Mouse (Mus musculus) brain, embryonic 14.5 days (tissue): ENCODE results near the gene Ppp5c. TPM values are rescaled to one million over a fixed set of nuclear protein-coding genes. Genes with fewer than 3 reads are reported as not detected.
"Not testable (repeated sequence)": the region's sequence is repeated elsewhere in the genome, so short reads cannot be mapped to it uniquely, and the experiment has no call there.

Experiments
- DNase-seq: peaks from one replicate; pipeline ENCODE4 v3.0.0-alpha.2; 2011; ENCODE audit warnings: low read depth
- CTCF ChIP-seq: fragments of 200-500 bp; IDR thresholded peaks from 2 replicates; pipeline ENCODE4 v1.5.1; 2012; ENCODE audit warnings: inconsistent platforms, mild to moderate bottlenecking, moderate library complexity, borderline replicate concordance; ENCODE audit not compliant: insufficient read depth, insufficient read length; ENCODE audit errors: extremely low read depth
- POLR2A ChIP-seq: fragments of 200-500 bp; IDR thresholded peaks from 2 replicates; pipeline ENCODE4 v1.6.1; 2012; ENCODE audit warnings: mild to moderate bottlenecking, inconsistent platforms, borderline replicate concordance; ENCODE audit not compliant: poor library complexity, insufficient read depth, insufficient read length, severe bottlenecking; ENCODE audit errors: extremely low read depth
- polyA plus RNA-seq: library from polyadenylated mRNA; depleted of rRNA; stranded (reverse); fragments of >200 nt; gene quantifications from 2 replicates; pipeline ENCODE4 v1.2.3, GENCODE M21; 2012; rRNA removed

Ppp5c gene
- 164 and 199 TPM in 2 replicates for polyA plus RNA-seq

- peak; percentile 97 for DNase-seq
- TF ChIP-seq POLR2A (peak; percentile 62; the same call in 1 of the 2 replicates), CTCF (no peak)
Measured at GRCm38 (mm10) chr7:17027588-17028343, at the start of gene Ppp5c. Ppp5c (minus strand) TSS chr7:17027924.

GRCm38 (mm10) chr7:17076542-17076941, 48.8 kb upstream of the Ppp5c start:
- no peak for DNase-seq
- no peak for TF ChIP-seq CTCF
- TF ChIP-seq POLR2A: no peak

- TF ChIP-seq CTCF: peak; percentile 89
- no peak for TF ChIP-seq POLR2A
- peak; percentile 78 for DNase-seq
Measured at GRCm38 (mm10) chr7:17073904-17074615, 46.3 kb upstream of the Ppp5c start, which contains the start of gene Psg16. Psg16 (plus strand) TSS chr7:17074040.

GRCm38 (mm10) chr7:17073513-17073903, 45.8 kb upstream of the Ppp5c start:
- no peak for TF ChIP-seq POLR2A
- TF ChIP-seq CTCF: no peak

GRCm38 (mm10) chr7:17067651-17068050, 39.9 kb upstream of the Ppp5c start:
- not testable (repeated sequence) for DNase-seq

More at GRCm38 (mm10) chr7:17073513-17073903, 45.8 kb upstream of the Ppp5c start:
- no peak for DNase-seq

- no peak for DNase-seq
- no peak for TF ChIP-seq CTCF
- no peak for TF ChIP-seq POLR2A
Measured at GRCm38 (mm10) chr7:17067000-17067399, 39.3 kb upstream of the Ppp5c start.

- TF ChIP-seq CTCF (peak; percentile 84), POLR2A (no peak)
- peak; percentile 77 for DNase-seq
Measured at GRCm38 (mm10) chr7:17066412-17066811, 38.7 kb upstream of the Ppp5c start.

GRCm38 (mm10) chr7:17065620-17066019, 37.9 kb upstream of the Ppp5c start:
- TF ChIP-seq POLR2A: no peak
- no peak for TF ChIP-seq CTCF
- no peak for DNase-seq

- TF ChIP-seq POLR2A: no peak
- TF ChIP-seq CTCF: no peak
- peak; percentile 2 for DNase-seq
Measured at GRCm38 (mm10) chr7:17062845-17063244, 35.1 kb upstream of the Ppp5c start.

GRCm38 (mm10) chr7:17062389-17062788, 34.7 kb upstream of the Ppp5c start, which contains the start of gene Hif3a:
Hif3a (minus strand) TSS chr7:17062427.
- peak; percentile 95 for DNase-seq
- no peak for TF ChIP-seq CTCF
- no peak for TF ChIP-seq POLR2A

- TF ChIP-seq CTCF (no peak), POLR2A (no peak)
- DNase-seq: peak; percentile 15
Measured at GRCm38 (mm10) chr7:17060782-17061605, 33.3 kb upstream of the Ppp5c start.

- DNase-seq: peak; percentile 95
- no peak for TF ChIP-seq CTCF
- TF ChIP-seq POLR2A: no peak
Measured at GRCm38 (mm10) chr7:17060031-17060781, 32.5 kb upstream of the Ppp5c start.
